Mouse (Mus musculus) neural tube, embryonic 10.5 days (tissue): ENCODE results near the gene Neb.
"Not testable (repeated sequence)": the region's sequence is repeated elsewhere in the genome, so short reads cannot be mapped to it uniquely, and the experiment has no call there.

ENCODE experiments used
- DNase-seq: peaks from one replicate; pipeline ENCODE4 v3.0.0-alpha.2; 2017; ENCODE audit warnings: low spot score; ENCODE audit errors: extremely low spot score

Gene Neb

GRCm38 (mm10) chr2:52193629-52194028, 184.6 kb downstream of the Neb start:
- DNase-seq, result no peak

- DNase-seq, result no peak
Measured at GRCm38 (mm10) chr2:52179678-52180077, 198.6 kb downstream of the Neb start.

DNA sequence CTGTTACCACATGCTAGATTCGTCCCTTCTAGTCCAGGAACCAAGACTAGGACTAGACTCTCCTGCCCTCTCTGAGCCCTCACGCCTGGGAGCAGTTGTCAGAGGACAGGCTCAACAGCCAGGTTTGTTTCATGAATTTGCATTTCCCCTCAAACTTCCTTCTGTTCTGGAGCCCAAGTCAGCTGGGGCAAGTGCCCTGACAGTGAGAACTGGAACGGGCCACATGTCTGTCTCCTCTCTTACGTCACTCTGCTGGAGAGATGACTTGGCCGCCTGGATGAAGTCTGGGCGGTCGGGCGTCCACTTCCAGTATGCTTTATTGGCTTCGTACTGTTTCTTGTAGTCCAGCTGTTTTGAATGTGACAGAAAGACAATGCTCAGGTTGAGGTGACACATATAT, 200.5 kb downstream of the Neb start:
- DNase-seq, result no peak

GRCm38 (mm10) chr2:52177184-52177583, 201.1 kb downstream of the Neb start:
- DNase-seq, result no peak

DNA sequence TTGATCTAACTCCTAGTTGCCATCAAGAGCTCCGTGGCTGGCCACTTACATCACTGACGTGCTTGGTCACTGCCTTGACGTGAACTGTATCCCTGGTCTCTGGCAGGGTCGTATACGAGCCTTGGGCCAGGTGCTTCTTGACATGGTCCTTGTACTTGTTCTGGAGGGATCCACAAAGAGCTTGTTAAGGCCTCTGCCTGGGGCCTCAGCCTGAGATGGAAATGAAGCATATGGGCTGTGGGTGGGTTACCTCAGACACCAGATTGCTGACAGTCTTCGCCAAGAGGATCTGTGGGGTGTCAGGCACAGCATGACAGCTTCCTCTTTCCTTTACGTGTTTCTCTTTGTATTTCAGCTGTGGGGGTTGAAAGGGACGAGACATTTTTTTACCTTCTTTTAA, 201.7 kb downstream of the Neb start:
- no peak for DNase-seq

DNA sequence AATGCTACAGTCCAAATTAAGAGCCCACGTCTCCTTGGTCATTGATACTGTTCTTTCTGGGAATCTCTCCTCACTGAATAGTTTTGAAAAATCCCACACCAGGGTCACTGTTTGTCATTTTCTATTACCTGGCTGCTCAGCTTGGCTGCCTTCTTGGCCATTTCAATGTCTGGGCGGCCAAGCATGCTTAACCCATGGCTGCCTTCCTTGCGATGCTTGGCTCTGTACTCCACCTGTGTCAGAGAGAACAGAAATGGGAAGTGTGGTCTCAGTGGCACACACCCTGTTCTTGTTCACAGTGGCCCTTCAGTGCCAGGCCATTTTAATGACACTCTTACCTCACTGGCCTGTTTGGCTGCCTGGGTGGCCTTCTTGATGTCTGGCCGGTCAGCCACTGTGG, 203.3 kb downstream of the Neb start:
- no peak for DNase-seq

DNA sequence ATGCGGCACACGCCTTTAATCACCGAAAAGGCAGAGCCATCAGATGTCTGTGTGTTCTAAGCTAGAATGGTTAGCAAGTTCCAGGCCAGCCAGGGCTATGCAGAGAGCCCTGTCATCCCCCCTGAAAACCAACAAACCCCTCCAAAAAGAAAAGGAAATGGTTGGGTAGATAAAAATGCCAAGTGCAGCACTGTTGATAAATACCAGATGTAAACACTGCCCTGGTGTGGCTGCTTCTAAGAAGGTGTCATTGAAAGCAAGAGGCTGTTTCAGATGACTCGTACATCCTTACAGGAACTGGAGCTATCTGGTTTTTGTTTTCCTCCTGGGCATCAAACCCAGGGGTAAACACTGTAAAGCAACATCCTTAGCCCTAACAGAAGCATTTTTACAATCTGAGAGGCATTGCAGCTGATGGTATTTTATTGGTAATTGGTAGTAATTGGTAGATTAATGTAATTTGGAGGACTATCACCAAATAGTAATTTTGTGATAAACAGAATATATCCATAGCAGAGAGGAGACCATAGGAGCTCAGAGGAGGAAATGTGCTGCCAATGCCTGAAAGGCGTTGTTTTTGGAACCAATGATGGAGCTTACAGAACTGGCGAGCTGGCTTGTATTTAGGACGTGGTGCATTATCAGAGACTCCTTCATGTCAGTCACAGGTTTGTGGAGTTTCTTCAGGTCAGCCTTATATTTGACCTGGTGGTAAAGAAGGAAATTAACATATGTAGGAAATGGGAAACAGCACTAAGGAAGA, 208.8 kb downstream of the Neb start:
- DNase-seq, result no peak

GRCm38 (mm10) chr2:52153064-52153463, 225.2 kb downstream of the Neb start:
- DNase-seq, result no peak

DNA sequence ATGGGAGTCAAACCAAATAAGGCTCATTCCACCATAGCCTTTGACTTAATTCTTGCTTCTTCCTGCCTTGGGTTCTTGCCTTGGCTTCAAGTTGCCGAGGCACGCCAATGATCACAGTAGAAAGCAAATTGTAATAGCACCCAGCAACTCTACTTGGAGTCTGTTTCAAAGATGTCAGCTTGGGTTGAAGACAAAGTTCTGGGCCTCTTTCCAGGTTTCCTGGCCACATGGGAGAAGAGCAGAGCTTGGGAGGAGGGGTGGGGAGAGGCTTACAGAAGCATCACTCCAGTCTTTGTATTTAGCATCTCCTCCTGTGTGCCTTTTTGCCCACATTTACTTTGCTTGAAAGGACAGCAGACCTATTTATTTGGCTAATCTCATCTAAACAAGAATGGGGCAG, 244.9 kb downstream of the Neb start:
- no peak for DNase-seq

DNA sequence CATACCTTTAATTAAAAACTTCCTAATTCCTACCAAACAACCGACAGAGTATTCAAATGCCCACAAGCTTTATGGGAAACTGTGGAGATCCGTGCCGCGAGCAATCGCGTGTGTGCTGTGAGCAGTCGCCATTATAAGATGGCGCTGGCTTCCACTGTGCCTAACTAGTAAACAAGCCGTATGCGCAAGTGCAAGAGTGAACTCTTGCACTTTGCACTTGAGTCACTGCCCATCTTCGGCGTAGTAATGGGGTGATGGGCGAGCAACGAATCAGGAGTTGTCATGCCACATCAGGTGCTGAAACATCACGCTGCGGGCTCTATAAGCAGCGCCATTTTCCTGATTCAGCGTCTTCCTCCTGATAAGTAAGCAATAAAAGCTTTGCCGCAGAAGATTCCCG, 246.9 kb downstream of the Neb start:
- DNase-seq, result not testable (repeated sequence)

DNA sequence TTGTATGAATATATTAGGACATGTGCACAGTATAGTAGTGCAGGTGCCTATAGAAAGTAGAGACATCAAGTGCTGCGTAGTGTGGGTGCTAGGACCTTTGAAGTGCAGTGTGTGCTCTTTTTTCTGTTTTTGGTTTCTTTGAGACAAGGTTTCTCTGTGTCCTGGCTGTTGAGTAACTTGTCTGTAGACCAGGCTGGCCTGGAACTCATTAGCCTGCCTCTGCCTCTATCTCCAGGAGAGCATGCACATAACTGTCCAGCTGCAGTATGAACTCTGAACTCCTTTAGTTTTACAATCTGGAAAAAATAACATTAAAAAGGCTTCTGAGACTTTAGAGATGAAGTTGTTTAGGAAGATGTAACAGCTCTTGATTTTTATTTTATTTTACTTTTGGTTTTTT, 264.2 kb downstream of the Neb start:
- DNase-seq, result no peak
